Mouse (Mus musculus): ENCODE results near the gene Ddhd1. TPM values are rescaled to one million over a fixed set of nuclear protein-coding genes. Genes with fewer than 3 reads are reported as not detected.
"Not testable (repeated sequence)": the region's sequence is repeated elsewhere in the genome, so short reads cannot be mapped to it uniquely, and the experiment has no call there.

Ddhd1 gene
- total and polyA plus RNA-seq, 2 experiments from 2014 or later: 3.6 to 12.0 TPM

DNA sequence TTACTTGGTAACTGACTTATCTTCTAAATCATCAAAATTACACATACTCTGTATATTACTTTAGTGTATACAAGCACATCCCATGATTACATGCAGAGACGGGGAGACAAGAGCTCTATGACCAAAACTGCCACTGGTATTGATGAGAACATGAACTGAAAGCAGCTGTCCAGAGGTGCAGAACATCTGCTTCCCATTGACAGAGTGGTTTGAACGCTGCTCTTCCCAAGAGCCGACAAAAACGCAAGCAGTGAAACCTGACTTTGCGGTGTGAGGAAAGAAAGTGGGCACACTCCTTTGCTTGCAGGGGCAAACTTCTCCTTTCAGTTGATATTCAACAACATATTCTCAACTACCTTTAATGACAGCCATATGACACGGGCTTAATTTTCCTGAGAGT is 64.7 kb downstream of the Ddhd1 start:
- Histone ChIP-seq H3K27ac (ENCODE audit: low read depth) (no peak overlapping the region), H3K9me3 (replicated peaks; ENCODE audit: control insufficient read depth, low read length) (no peaks in the 10 kb centered on the region), H3K27me3 (ENCODE audit: control insufficient read depth, insufficient read depth, low read length) (no peaks in the 10 kb centered on the region), H3K4me3 (ENCODE audit: low read depth, low read length) (no peak overlapping the region), H3K4me2 (ENCODE audit: low read depth, low read length) (no peak overlapping the region), H3K9ac (replicated peaks; ENCODE audit: low read depth, low read length) (no peak overlapping the region), H3K4me1 (ENCODE audit: control insufficient read depth, insufficient read depth) (no peaks in the 10 kb centered on the region), H3K36me3 (replicated peaks; ENCODE audit: control insufficient read depth, insufficient read depth, low read length) (peaks cover 22% of the 10 kb centered on the region)
- ATAC-seq (ENCODE audit: insufficient read depth, low read depth) (no peak), DNase-seq (ENCODE audit: low spot score) (no peak)
- TF ChIP-seq CTCF (IDR thresholded peaks at IDR 0.05; ENCODE audit: low read depth) (no peak), EP300 (IDR thresholded peaks at IDR 0.05; ENCODE audit: low read depth) (no peak)
- WGBS: 92% methylated on average over 6 of the region's 6 CpGs

- H3K9me3 ChIP-seq (replicated peaks; ENCODE audit: control insufficient read depth, low read length): no peaks in the 10 kb centered on the region
- whole genome bisulfite sequencing: 71% methylated on average over 7 of the region's 7 CpGs
- no peak overlapping the region for H3K9ac ChIP-seq (replicated peaks; ENCODE audit: low read depth, low read length)
- no peak overlapping the region for H3K4me2 ChIP-seq (ENCODE audit: low read depth, low read length)
- H3K36me3 ChIP-seq (replicated peaks; ENCODE audit: control insufficient read depth, insufficient read depth, low read length): no peaks in the 10 kb centered on the region
- no peaks in the 10 kb centered on the region for H3K4me1 ChIP-seq (ENCODE audit: control insufficient read depth, insufficient read depth)
- TF ChIP-seq EP300 (IDR thresholded peaks at IDR 0.05; ENCODE audit: low read depth) (no peak), CTCF (IDR thresholded peaks at IDR 0.05; ENCODE audit: low read depth) (no peak)
- H3K27me3 ChIP-seq (ENCODE audit: control insufficient read depth, insufficient read depth, low read length): no peaks in the 10 kb centered on the region
- DNase-seq (ENCODE audit: low spot score): no peak
- ATAC-seq (ENCODE audit: insufficient read depth, low read depth): no peak
- no peak overlapping the region for H3K27ac ChIP-seq (ENCODE audit: low read depth)
- H3K4me3 ChIP-seq (ENCODE audit: low read depth, low read length): no peak overlapping the region
These were observed 69.5 kb downstream of the Ddhd1 start for GRCm38 (mm10) chr14:45588403-45588802.

DNA sequence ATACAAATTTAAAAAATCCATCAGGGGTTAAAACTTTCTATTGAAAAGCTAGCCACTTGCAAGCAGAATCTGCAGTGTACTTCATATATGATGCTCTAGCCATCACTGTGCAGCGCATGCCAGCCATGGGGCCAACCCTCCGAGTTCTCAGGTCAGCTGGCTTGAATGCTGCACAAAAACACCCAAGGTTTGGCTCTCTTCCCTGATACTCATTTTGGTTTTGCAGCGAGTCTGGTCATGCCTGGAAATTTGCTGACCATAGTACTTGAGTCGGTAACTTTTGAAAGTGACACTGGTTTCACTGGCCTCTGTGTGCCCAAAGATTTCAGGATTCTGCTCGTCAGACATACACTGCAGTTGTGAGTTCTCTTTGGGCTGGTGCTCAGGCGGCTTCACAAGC is 70.4 kb downstream of the Ddhd1 start:
- WGBS: 76% methylated on average over 6 of the region's 6 CpGs
- H3K4me3 ChIP-seq (ENCODE audit: low read depth, low read length): no peak overlapping the region
- H3K9me3 ChIP-seq (replicated peaks; ENCODE audit: control insufficient read depth, low read length): no peaks in the 10 kb centered on the region
- no peak for ATAC-seq (ENCODE audit: insufficient read depth, low read depth)
- no peaks in the 10 kb centered on the region for H3K4me1 ChIP-seq (ENCODE audit: control insufficient read depth, insufficient read depth)
- H3K27me3 ChIP-seq (ENCODE audit: control insufficient read depth, insufficient read depth, low read length): no peaks in the 10 kb centered on the region
- DNase-seq (ENCODE audit: low spot score): no peak
- H3K36me3 ChIP-seq (replicated peaks; ENCODE audit: control insufficient read depth, insufficient read depth, low read length): no peaks in the 10 kb centered on the region
- H3K27ac ChIP-seq (ENCODE audit: low read depth): no peak overlapping the region
- TF ChIP-seq EP300 (IDR thresholded peaks at IDR 0.05; ENCODE audit: low read depth) (no peak), CTCF (IDR thresholded peaks at IDR 0.05; ENCODE audit: low read depth) (no peak)
- no peak overlapping the region for H3K4me2 ChIP-seq (ENCODE audit: low read depth, low read length)
- H3K9ac ChIP-seq (replicated peaks; ENCODE audit: low read depth, low read length): no peak overlapping the region

- ATAC-seq (ENCODE audit: insufficient read depth, low read depth) (no peak), DNase-seq (ENCODE audit: low spot score) (no peak)
- no peaks in the 10 kb centered on the region for H3K9me3 ChIP-seq (replicated peaks; ENCODE audit: control insufficient read depth, low read length)
- no peak overlapping the region for H3K27ac ChIP-seq (ENCODE audit: low read depth)
- H3K9ac ChIP-seq (replicated peaks; ENCODE audit: low read depth, low read length): no peak overlapping the region
- TF ChIP-seq EP300 (IDR thresholded peaks at IDR 0.05; ENCODE audit: low read depth): no peak
- no peak overlapping the region for H3K4me3 ChIP-seq (ENCODE audit: low read depth, low read length)
- no peaks in the 10 kb centered on the region for H3K4me1 ChIP-seq (ENCODE audit: control insufficient read depth, insufficient read depth)
- no peak overlapping the region for H3K4me2 ChIP-seq (ENCODE audit: low read depth, low read length)
- no peaks in the 10 kb centered on the region for H3K27me3 ChIP-seq (ENCODE audit: control insufficient read depth, insufficient read depth, low read length)
- H3K36me3 ChIP-seq (replicated peaks; ENCODE audit: control insufficient read depth, insufficient read depth, low read length): no peaks in the 10 kb centered on the region
- 79% methylated on average over 8 of the region's 8 CpGs for WGBS
These were observed 74.4 kb downstream of the Ddhd1 start for GRCm38 (mm10) chr14:45583494-45584027.

GRCm38 (mm10) chr14:45580923-45581827 is 76.8 kb downstream of the Ddhd1 start:
- H3K27me3 ChIP-seq (ENCODE audit: control insufficient read depth, insufficient read depth, low read length); H3K27ac ChIP-seq (ENCODE audit: low read depth); ATAC-seq (ENCODE audit: insufficient read depth, low read depth); H3K4me2 ChIP-seq (ENCODE audit: low read depth, low read length); H3K4me3 ChIP-seq (ENCODE audit: low read depth, low read length); H3K9ac ChIP-seq (replicated peaks; ENCODE audit: low read depth, low read length); H3K4me1 ChIP-seq (ENCODE audit: control insufficient read depth, insufficient read depth); H3K9me3 ChIP-seq (replicated peaks; ENCODE audit: control insufficient read depth, low read length); DNase-seq (ENCODE audit: low spot score); H3K36me3 ChIP-seq (replicated peaks; ENCODE audit: control insufficient read depth, insufficient read depth, low read length): not testable (repeated sequence)
- WGBS: 86% methylated on average over 3 of the region's 3 CpGs
